Mouse (Mus musculus): ENCODE results near the gene Olfr325.
"Not testable (repeated sequence)": the region's sequence is repeated elsewhere in the genome, so short reads cannot be mapped to it uniquely, and the experiment has no call there.

- TF ChIP-seq POLR2A (IDR thresholded peaks at IDR 0.05; ENCODE audit: control insufficient read depth, low read depth, low read length); CTCF (IDR thresholded peaks at IDR 0.05; ENCODE audit: control insufficient read depth, insufficient read depth, insufficient replicate concordance, low read depth, low read length): not testable (repeated sequence)
These were observed 42.8 kb upstream of the Olfr325 start, which contains the start of gene Olfr330 for GRCm38 (mm10) chr11:58534736-58535135.
